In genomic region chr2:37549346-37550012, GRCm38 (mm10) we compare ENCODE assay signal across 12 mouse cellular contexts. TPM values are rescaled to one million over a fixed set of nuclear protein-coding genes. Genes with fewer than 3 reads are reported as not detected.
DNase-seq lines count a peak whose midpoint lies in the region; ATAC-seq and TF ChIP-seq lines count a peak whose summit lies in the region.
"Had no signal": no experiment of that assay in that cellular context is flagged by ENCODE, and none has a peak within 500 bp of the region (broad histone marks: within the 10 kb centered on the region; RNA-seq: fewer than 3 reads in every experiment).

No protein-coding gene starts in this region.

- DNase-seq in adrenal gland, postnatal 10 days, result peak; percentile 36
- DNase-seq in adrenal gland, postnatal 4 days (ENCODE audit: low spot score in 2 of 2), result no peak
- peak; percentile 78 for DNase-seq in MEL (ENCODE audit: low read depth, low spot score)
- peak; percentile 38 to 42 for DNase-seq in cerebellum, postnatal 36 days
- peak; percentile 75 for DNase-seq in liver, embryonic 13.5 days
- no peak for DNase-seq in forebrain, postnatal 0 days
- no peak for DNase-seq in kidney, adult 8-10 months
- DNase-seq: right cerebral cortex, postnatal 4 days had no signal

- TF ChIP-seq CTCF in MEL (IDR thresholded peaks at IDR 0.05 in 2 of 3, conservative IDR thresholded peaks at IDR 0.05 in 1 of 3; ENCODE audit: control insufficient read depth in 1 of 3, insufficient read depth in 1 of 3, low read depth in 2 of 3, low read length in 3 of 3, poor library complexity in 1 of 3, severe bottlenecking in 1 of 3), result no peak
- no peak for TF ChIP-seq CTCF in forebrain, postnatal 0 days (IDR thresholded peaks at IDR 0.05; ENCODE audit: low read depth)

- peak overlapping the region; percentile 51 for H3K4me2 ChIP-seq in liver, embryonic 13.5 days
- H3K4me2 ChIP-seq in forebrain, postnatal 0 days (ENCODE audit: low read depth), result no peak overlapping the region
- H3K4me2 ChIP-seq in forebrain, embryonic 13.5 days, result no peak overlapping the region
- H3K4me2 ChIP-seq: heart, embryonic 15.5 days; neural tube, embryonic 13.5 days had no signal

- 33% methylated on average over 1 of the region's 1 CpGs for WGBS in liver, embryonic 13.5 days (ENCODE audit: insufficient replicate concordance)
- WGBS in forebrain, postnatal 0 days, result 86% methylated on average over 1 of the region's 1 CpGs
- WGBS in forebrain, embryonic 13.5 days, result 71% methylated on average over 1 of the region's 1 CpGs

- no peaks in the 10 kb centered on the region for H3K9me3 ChIP-seq in MEL (replicated peaks; ENCODE audit: insufficient read depth, low read length)
- no peaks in the 10 kb centered on the region for H3K9me3 ChIP-seq in liver, embryonic 13.5 days (replicated peaks)
- no peaks in the 10 kb centered on the region for H3K9me3 ChIP-seq in forebrain, postnatal 0 days (ENCODE audit: low read length)
- H3K9me3 ChIP-seq in forebrain, embryonic 13.5 days (replicated peaks), result no peaks in the 10 kb centered on the region
- H3K9me3 ChIP-seq: heart, embryonic 15.5 days; neural tube, embryonic 13.5 days had no signal

- peaks cover 13 to 15% of the 10 kb centered on the region in 2 experiments for H3K4me1 ChIP-seq in MEL (ENCODE audit: control insufficient read depth in 1 of 2, insufficient read depth in 2 of 2, low read length in 2 of 2)
- H3K4me1 ChIP-seq in liver, embryonic 13.5 days (replicated peaks), result peaks cover 52% of the 10 kb centered on the region
- H3K4me1 ChIP-seq in forebrain, postnatal 0 days (ENCODE audit: insufficient read depth), result no peaks in the 10 kb centered on the region
- no peaks in the 10 kb centered on the region for H3K4me1 ChIP-seq in forebrain, embryonic 13.5 days
- H3K4me1 ChIP-seq: neural tube, embryonic 13.5 days had no signal

- no peak for TF ChIP-seq RAD21 in MEL (IDR thresholded peaks at IDR 0.05; ENCODE audit: low read depth, low read length)

- TF ChIP-seq POLR2A in MEL (IDR thresholded peaks at IDR 0.05; ENCODE audit: control insufficient read depth in 1 of 2, insufficient read depth in 1 of 2, low read depth in 1 of 2, low read length in 2 of 2, poor library complexity in 1 of 2), result no peak

- H3K9ac ChIP-seq in MEL (ENCODE audit: control insufficient read depth, low read depth, low read length, poor library complexity, severe bottlenecking), result no peak overlapping the region
- 0 out of 2 replicates have a peak overlapping the region, but pooled peaks have one; percentile 2 for H3K9ac ChIP-seq in liver, embryonic 13.5 days
- no peak overlapping the region for H3K9ac ChIP-seq in forebrain, postnatal 0 days
- no peak overlapping the region for H3K9ac ChIP-seq in forebrain, embryonic 13.5 days
- H3K9ac ChIP-seq: heart, embryonic 15.5 days; neural tube, embryonic 13.5 days had no signal

- H3K79me2 ChIP-seq in MEL (ENCODE audit: control insufficient read depth, insufficient read depth, low read length, poor library complexity), result no peaks in the 10 kb centered on the region

- ATAC-seq in liver, embryonic 13.5 days (ENCODE audit: low read depth), result peak; percentile 99
- no peak for ATAC-seq in forebrain, postnatal 0 days
- ATAC-seq in forebrain, embryonic 13.5 days, result no peak

- no peaks in the 10 kb centered on the region for H3K27me3 ChIP-seq in MEL (ENCODE audit: control insufficient read depth in 1 of 2, insufficient read depth in 2 of 2, low read length in 2 of 2)
- no peaks in the 10 kb centered on the region for H3K27me3 ChIP-seq in liver, embryonic 13.5 days
- no peaks in the 10 kb centered on the region for H3K27me3 ChIP-seq in forebrain, postnatal 0 days (ENCODE audit: insufficient read depth, low read length)
- no peaks in the 10 kb centered on the region for H3K27me3 ChIP-seq in forebrain, embryonic 13.5 days
- H3K27me3 ChIP-seq: heart, embryonic 15.5 days; megakaryocyte, embryonic 14.5 days; neural tube, embryonic 13.5 days had no signal

- peaks cover 2 to 22% of the 10 kb centered on the region in 2 experiments for H3K36me3 ChIP-seq in MEL (ENCODE audit: control insufficient read depth in 1 of 2, insufficient read depth in 2 of 2, low read length in 2 of 2)
- peaks cover 25% of the 10 kb centered on the region for H3K36me3 ChIP-seq in liver, embryonic 13.5 days
- peaks cover 46% of the 10 kb centered on the region for H3K36me3 ChIP-seq in forebrain, postnatal 0 days (ENCODE audit: insufficient read depth)
- H3K36me3 ChIP-seq in forebrain, embryonic 13.5 days (ENCODE audit: poor library complexity, severe bottlenecking), result peaks cover 75% of the 10 kb centered on the region

- H3K27ac ChIP-seq in MEL (ENCODE audit: control insufficient read depth, low read depth, low read length), result peak overlapping the region; percentile 36; the same call in 1 of the 2 replicates
- H3K27ac ChIP-seq in liver, embryonic 13.5 days, result peak overlapping the region; percentile 89
- no peak overlapping the region for H3K27ac ChIP-seq in forebrain, postnatal 0 days (ENCODE audit: low read depth, low read length)
- no peak overlapping the region for H3K27ac ChIP-seq in forebrain, embryonic 13.5 days
- H3K27ac ChIP-seq: heart, embryonic 15.5 days; neural tube, embryonic 13.5 days had no signal

- peak; percentile 64 to 66; a peak in 3 of 4 replicates for TF ChIP-seq EP300 in MEL (IDR thresholded peaks at IDR 0.05; ENCODE audit: low read depth in 1 of 2, low read length in 2 of 2)

- no peak overlapping the region for H3K4me3 ChIP-seq in MEL (ENCODE audit: control insufficient read depth in 1 of 2, insufficient read depth in 1 of 2, low read depth in 2 of 2, low read length in 2 of 2)
- no peak overlapping the region for H3K4me3 ChIP-seq in liver, embryonic 13.5 days (replicated peaks)
- H3K4me3 ChIP-seq in forebrain, postnatal 0 days (ENCODE audit: low read depth, low read length), result no peak overlapping the region
- no peak overlapping the region for H3K4me3 ChIP-seq in forebrain, embryonic 13.5 days
- H3K4me3 ChIP-seq: heart, embryonic 15.5 days; megakaryocyte, embryonic 14.5 days; neural tube, embryonic 13.5 days had no signal

TF ChIP-seq in MEL, 35 proteins besides CTCF, POLR2A, EP300 and RAD21:
- TF ChIP-seq TAL1 (IDR thresholded peaks at IDR 0.05; ENCODE audit: low read length) (peak; percentile 46; the same call in 1 of the 2 replicates), HCFC1 (IDR thresholded peaks at IDR 0.05; ENCODE audit: low read depth, low read length) (no peak), MAFK (IDR thresholded peaks at IDR 0.05; ENCODE audit: borderline replicate concordance, low read depth, low read length) (no peak), GATA1 (IDR thresholded peaks at IDR 0.05; ENCODE audit: low read depth, low read length) (peak; percentile 69), ELF1 (IDR thresholded peaks at IDR 0.05; ENCODE audit: low read depth, low read length) (peak; percentile 60; the same call in 1 of the 2 replicates), UBTF (IDR thresholded peaks at IDR 0.05; ENCODE audit: borderline replicate concordance, insufficient read depth, low read depth, low read length) (no peak), TBP (IDR thresholded peaks at IDR 0.05; ENCODE audit: low read depth, low read length) (0 out of 2 replicates have a peak, but pooled peaks have one; percentile 11), ZC3H11A (IDR thresholded peaks at IDR 0.05; ENCODE audit: low read depth, low read length) (no peak), SMC3 (IDR thresholded peaks at IDR 0.05; ENCODE audit: low read depth, low read length) (0 out of 2 replicates have a peak, but pooled peaks have one; percentile 2), POLR2AphosphoS2 (IDR thresholded peaks at IDR 0.05; ENCODE audit: low read length) (no peak), RCOR1 (IDR thresholded peaks at IDR 0.05; ENCODE audit: low read depth, low read length) (peak; percentile 45; the same call in 1 of the 2 replicates), CHD2 (IDR thresholded peaks at IDR 0.05; ENCODE audit: low read length) (no peak), MYB (IDR thresholded peaks at IDR 0.05; ENCODE audit: low read depth, low read length) (no peak), MAZ (IDR thresholded peaks at IDR 0.05; ENCODE audit: low read depth, low read length) (no peak), MYC (IDR thresholded peaks at IDR 0.05; ENCODE audit: low read depth, low read length) (no peak), ETS1 (IDR thresholded peaks at IDR 0.05; ENCODE audit: low read depth, low read length) (peak; percentile 37; the same call in 1 of the 2 replicates), TCF12 (IDR thresholded peaks at IDR 0.05; ENCODE audit: low read depth, low read length) (peak; percentile 74), ZNF384 (IDR thresholded peaks at IDR 0.05; ENCODE audit: low read depth, low read length) (no peak), CHD1 (IDR thresholded peaks at IDR 0.05; ENCODE audit: low read depth, low read length) (no peak), BHLHE40 (IDR thresholded peaks at IDR 0.05; ENCODE audit: borderline replicate concordance, low read depth, low read length) (0 out of 2 replicates have a peak, but pooled peaks have one; percentile 7)

RNA-seq across cellular contexts. Expression of gene Gpr21, which starts 33.3 kb away (rescaled TPM):
- 1 to 10 TPM; 1.1 to 2.0 TPM for total RNA-seq in adrenal gland, postnatal 10 days (2021)
- total RNA-seq in adrenal gland, postnatal 4 days (2021), result 1 to 10 TPM; 2.4 to 2.5 TPM
- total RNA-seq in MEL (2012; rRNA removed), result 0.16 and 0.23 TPM in 2 replicates
- polyA plus RNA-seq in MEL (2012; ENCODE audit: insufficient read depth in 1 of 2, insufficient read length in 2 of 2, low read depth in 1 of 2, low replicate concordance in 2 of 2, missing spikeins in 1 of 2), result under 1 TPM in 1 of 2 experiments, not detected in 1; 0.01 TPM
- 0.08 and 0.13 TPM in 2 replicates for polyA plus RNA-seq in liver, embryonic 13.5 days (2015; fragmentation: Nextera tagmentation; extraction: Ambion mirVana)
- total RNA-seq in forebrain, postnatal 0 days (2014; rRNA removed), result 35.8 and 38.1 TPM in 2 replicates
- 13.8 and 14.5 TPM in 2 replicates for polyA plus RNA-seq in forebrain, postnatal 0 days (2015; fragmentation: Nextera tagmentation; extraction: Ambion mirVana)
- 8.7 and 11.7 TPM in 2 replicates for polyA plus RNA-seq in forebrain, embryonic 13.5 days (2015; fragmentation: Nextera tagmentation; extraction: Ambion mirVana)

Comparison
In these comparisons a context has a peak if more than half of its experiments do, and no peak if none do; other contexts are left out.
1. DNase-seq: peak in adrenal gland, postnatal 10 days (single experiment), MEL (single experiment), cerebellum, postnatal 36 days (2 of 2) and liver, embryonic 13.5 days (single experiment); none in adrenal gland, postnatal 4 days (0 of 2), forebrain, postnatal 0 days (single experiment) and kidney, adult 8-10 months (0 of 2).
2. H3K27ac ChIP-seq: peak in MEL (single experiment) and liver, embryonic 13.5 days (single experiment); none in forebrain, postnatal 0 days (single experiment) and forebrain, embryonic 13.5 days (single experiment).
3. RNA of gene Gpr21, which starts 33.3 kb away (total RNA-seq): 35.8 to 38.1 TPM in forebrain, postnatal 0 days; 2.4 to 2.5 TPM in adrenal gland, postnatal 4 days, 1.1 to 2.0 TPM in adrenal gland, postnatal 10 days and 0.16 to 0.23 TPM in MEL; every median in the first group is over 10 times any median in the second.